Mouse (Mus musculus) liver, embryonic 11.5 days (tissue): ENCODE data around the gene Fgfr2. TPM values are rescaled to one million over a fixed set of nuclear protein-coding genes. Genes with fewer than 3 reads are reported as not detected.
"Not testable (repeated sequence)": the region's sequence is repeated elsewhere in the genome, so short reads cannot be mapped to it uniquely, and the experiment has no call there.

Experiments used
- ATAC-seq: fragments of 200-750 bp; cut with Nextera tagmentation; replicated peaks from 2 replicates; pipeline ENCODE4 v1.8.0; 2017; ENCODE audit warnings: moderate number of reproducible peaks, mild to moderate bottlenecking, moderate TSS enrichment, moderate library complexity; ENCODE audit not compliant: low FRiP score
- DNase-seq: peaks from one replicate; pipeline ENCODE4 v3.0.0-alpha.2; 2017; ENCODE audit warnings: low spot score
- H3K27ac ChIP-seq: fragments of 300-500 bp; sonication (generic); 2 replicates; pipeline ENCODE4 v1.5.1; 2014; ENCODE audit warnings: mild to moderate bottlenecking, low read depth, low read length, control low read depth
- H3K27me3 ChIP-seq: fragments of 300-500 bp; sonication (generic); replicated peaks from 2 replicates; pipeline ENCODE4 v1.6.1; 2014; ENCODE audit warnings: low read length, mixed read lengths; ENCODE audit not compliant: control insufficient read depth, insufficient read depth
- H3K36me3 ChIP-seq: fragments of 300-500 bp; sonication (generic); 2 replicates; pipeline ENCODE4 v1.6.1; 2014; ENCODE audit warnings: mild to moderate bottlenecking, low read length, moderate library complexity, mixed read lengths; ENCODE audit not compliant: control insufficient read depth, insufficient read depth
- H3K4me1 ChIP-seq: fragments of 300-500 bp; sonication (generic); replicated peaks from 2 replicates; pipeline ENCODE4 v1.6.1; 2014; ENCODE audit warnings: low read length, mixed read lengths; ENCODE audit not compliant: control insufficient read depth, insufficient read depth
- H3K4me2 ChIP-seq: fragments of 300-500 bp; sonication (generic); 2 replicates; pipeline ENCODE4 v1.6.1; 2014; ENCODE audit warnings: mild to moderate bottlenecking, control low read depth, moderate library complexity
- H3K4me3 ChIP-seq: fragments of 300-500 bp; sonication (generic); 2 replicates; pipeline ENCODE4 v1.5.1; 2014; ENCODE audit warnings: low read depth, low read length, control low read depth
- H3K9ac ChIP-seq: fragments of 300-500 bp; sonication (generic); 2 replicates; pipeline ENCODE4 v1.6.1; 2014; ENCODE audit warnings: low read depth, low read length, control low read depth
- H3K9me3 ChIP-seq: fragments of 300-500 bp; sonication (generic); 2 replicates; pipeline ENCODE4 v1.6.1; 2016; ENCODE audit warnings: low read length, inconsistent platforms, mixed read lengths; ENCODE audit not compliant: control insufficient read depth
- WGBS: fragments of 180-500 bp; shearing (Covaris S2); extraction: QIAGEN DNeasy Blood & Tissue Kit; methylation state at CpG from one replicate; pipeline ENCODE4 v1.1.7; 2014; 5-methylcytosine and 5-hydroxymethylcytosine counted together
- polyA plus RNA-seq: library from polyadenylated mRNA; unstranded; fragments of >200 nt; fragmentation: Nextera tagmentation; extraction: Ambion mirVana; gene quantifications from 2 replicates; pipeline ENCODE4 v1.2.1, GENCODE M21; 2014

Fgfr2 gene
- polyA plus RNA-seq, 1 experiment from 2014 or later = 32.6 TPM

GRCm38 (mm10) chr7:130603556-130603955, 2519.6 kb downstream of the Fgfr2 start:
- no peak overlapping the region for H3K27ac ChIP-seq
- no peaks in the 10 kb centered on the region for H3K36me3 ChIP-seq
- H3K4me1 ChIP-seq = no peaks in the 10 kb centered on the region
- H3K9ac ChIP-seq = no peak overlapping the region
- no peak for ATAC-seq
- 80% methylated on average over 5 of the region's 5 CpGs for WGBS
- no peak for DNase-seq
- no peak overlapping the region for H3K4me2 ChIP-seq
- H3K9me3 ChIP-seq = no peaks in the 10 kb centered on the region
- no peaks in the 10 kb centered on the region for H3K27me3 ChIP-seq
- no peak overlapping the region for H3K4me3 ChIP-seq

GRCm38 (mm10) chr7:130602804-130603203, 2520.3 kb downstream of the Fgfr2 start:
- Histone ChIP-seq H3K36me3 (no peaks in the 10 kb centered on the region), H3K4me3 (no peak overlapping the region), H3K4me1 (no peaks in the 10 kb centered on the region), H3K27me3 (no peaks in the 10 kb centered on the region), H3K9me3 (no peaks in the 10 kb centered on the region), H3K9ac (no peak overlapping the region), H3K4me2 (no peak overlapping the region), H3K27ac (no peak overlapping the region)
- DNase-seq (no peak), ATAC-seq (no peak)
- WGBS = 78% methylated on average over 1 of the region's 1 CpGs

- DNase-seq = no peak
- ATAC-seq = no peak
- Histone ChIP-seq H3K9me3 (no peaks in the 10 kb centered on the region), H3K4me1 (no peaks in the 10 kb centered on the region), H3K4me3 (no peak overlapping the region), H3K9ac (no peak overlapping the region), H3K36me3 (no peaks in the 10 kb centered on the region), H3K27ac (no peak overlapping the region), H3K27me3 (no peaks in the 10 kb centered on the region), H3K4me2 (no peak overlapping the region)
- WGBS = 68% methylated on average over 2 of the region's 2 CpGs
Measured at GRCm38 (mm10) chr7:130600546-130600945, 2522.6 kb downstream of the Fgfr2 start.

GRCm38 (mm10) chr7:130600074-130600473, 2523.1 kb downstream of the Fgfr2 start:
- no peaks in the 10 kb centered on the region for H3K9me3 ChIP-seq
- no peaks in the 10 kb centered on the region for H3K27me3 ChIP-seq
- H3K36me3 ChIP-seq = no peaks in the 10 kb centered on the region
- no peak for DNase-seq
- no peak overlapping the region for H3K4me3 ChIP-seq
- H3K27ac ChIP-seq = no peak overlapping the region
- H3K4me1 ChIP-seq = no peaks in the 10 kb centered on the region
- no peak overlapping the region for H3K4me2 ChIP-seq
- H3K9ac ChIP-seq = no peak overlapping the region
- no peak for ATAC-seq
- 68% methylated on average over 3 of the region's 3 CpGs for WGBS

- DNase-seq = no peak
- H3K27me3 ChIP-seq = no peaks in the 10 kb centered on the region
- H3K9me3 ChIP-seq = no peaks in the 10 kb centered on the region
- H3K36me3 ChIP-seq = no peaks in the 10 kb centered on the region
- no peak overlapping the region for H3K4me2 ChIP-seq
- no peak overlapping the region for H3K4me3 ChIP-seq
- no peaks in the 10 kb centered on the region for H3K4me1 ChIP-seq
- H3K9ac ChIP-seq = no peak overlapping the region
- H3K27ac ChIP-seq = no peak overlapping the region
- no peak for ATAC-seq
- WGBS = 62% methylated on average over 6 of the region's 6 CpGs
Measured at GRCm38 (mm10) chr7:130597546-130597945, 2525.6 kb downstream of the Fgfr2 start.

GRCm38 (mm10) chr7:130596079-130596855, 2526.9 kb downstream of the Fgfr2 start:
- not testable (repeated sequence) for H3K27ac ChIP-seq, H3K27me3 ChIP-seq, ATAC-seq, H3K9me3 ChIP-seq, DNase-seq, H3K4me3 ChIP-seq, H3K4me2 ChIP-seq, H3K36me3 ChIP-seq, H3K9ac ChIP-seq, H3K4me1 ChIP-seq
- 51% methylated on average over 8 of the region's 19 CpGs for WGBS

- H3K27me3 ChIP-seq, H3K4me3 ChIP-seq, H3K9ac ChIP-seq, DNase-seq, H3K36me3 ChIP-seq, H3K9me3 ChIP-seq, H3K27ac ChIP-seq, H3K4me2 ChIP-seq, H3K4me1 ChIP-seq: not testable (repeated sequence)
- WGBS = 79% methylated on average over 6 of the region's 11 CpGs
- peak; percentile 37 for ATAC-seq
Measured at GRCm38 (mm10) chr7:130593375-130594239, 2529.5 kb downstream of the Fgfr2 start.

GRCm38 (mm10) chr7:130592975-130593374, 2530.2 kb downstream of the Fgfr2 start:
- H3K4me1 ChIP-seq, H3K4me3 ChIP-seq, H3K27ac ChIP-seq, H3K36me3 ChIP-seq, H3K4me2 ChIP-seq, H3K9ac ChIP-seq, DNase-seq, H3K27me3 ChIP-seq, H3K9me3 ChIP-seq: not testable (repeated sequence)
- no CpG with 5 or more reads among the region's 11 CpGs for WGBS
- ATAC-seq = peak; percentile 16; the same call in 1 of the 2 replicates
